Mouse (Mus musculus): ENCODE results near the gene 2700097O09Rik. TPM values are rescaled to one million over a fixed set of nuclear protein-coding genes. Genes with fewer than 3 reads are reported as not detected.

The 2700097O09Rik gene
- polyA plus RNA-seq, 1 experiment: 17.1 TPM

- H3K27ac ChIP-seq (ENCODE audit: insufficient read depth, low read length): no peak overlapping the region
- H3K4me1 ChIP-seq (ENCODE audit: control insufficient read depth, insufficient read depth, low read length): no peaks in the 10 kb centered on the region
- TF ChIP-seq CTCF (IDR thresholded peaks at IDR 0.05; ENCODE audit: extremely low read depth, insufficient read depth, low read length): no peak
- no peak for TF ChIP-seq POLR2A (IDR thresholded peaks at IDR 0.05; ENCODE audit: extremely low read depth, insufficient read depth, low read length)
- H3K4me3 ChIP-seq (ENCODE audit: insufficient read depth, low read length): no peak overlapping the region
Measured at GRCm38 (mm10) chr12:55061006-55061405, 18.9 kb downstream of the 2700097O09Rik start.

DNA sequence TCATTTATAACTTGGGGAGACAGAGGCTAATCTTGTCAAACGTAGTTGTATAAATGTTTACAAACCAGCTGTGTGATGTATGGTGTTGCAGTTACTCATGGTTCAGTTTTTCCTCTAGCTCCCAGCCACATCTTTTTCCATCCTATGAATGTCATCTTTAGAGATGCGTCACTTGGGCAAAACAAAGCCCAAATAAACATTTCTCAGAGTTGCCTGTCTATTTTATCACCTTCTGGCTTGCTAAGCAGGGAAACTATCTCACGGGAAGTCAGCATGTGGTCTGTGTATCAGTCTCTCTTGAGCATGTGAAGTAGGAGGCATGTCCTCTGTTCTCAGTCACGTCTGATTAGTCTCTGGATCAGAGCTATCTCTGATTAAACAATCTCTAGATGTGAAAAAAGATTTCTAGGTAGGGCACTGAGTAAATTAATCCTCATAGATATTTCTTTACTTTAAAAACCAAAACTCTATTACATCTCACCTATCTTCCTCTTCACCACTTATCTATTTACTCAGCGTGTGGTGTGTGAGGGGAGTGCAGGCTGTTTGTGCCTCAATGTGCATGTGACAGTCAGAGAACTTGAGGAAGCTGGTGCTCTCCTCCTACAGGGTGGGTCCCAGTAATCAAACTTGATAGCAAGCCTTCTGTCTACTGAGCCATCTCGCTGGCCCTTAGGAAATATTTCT lies 19.6 kb downstream of the 2700097O09Rik start:
- Histone ChIP-seq H3K4me3 (ENCODE audit: insufficient read depth, low read length) (no peak overlapping the region), H3K4me1 (ENCODE audit: control insufficient read depth, insufficient read depth, low read length) (no peaks in the 10 kb centered on the region), H3K27ac (ENCODE audit: insufficient read depth, low read length) (no peak overlapping the region)
- TF ChIP-seq CTCF (IDR thresholded peaks at IDR 0.05; ENCODE audit: extremely low read depth, insufficient read depth, low read length) (no peak), POLR2A (IDR thresholded peaks at IDR 0.05; ENCODE audit: extremely low read depth, insufficient read depth, low read length) (no peak)

DNA sequence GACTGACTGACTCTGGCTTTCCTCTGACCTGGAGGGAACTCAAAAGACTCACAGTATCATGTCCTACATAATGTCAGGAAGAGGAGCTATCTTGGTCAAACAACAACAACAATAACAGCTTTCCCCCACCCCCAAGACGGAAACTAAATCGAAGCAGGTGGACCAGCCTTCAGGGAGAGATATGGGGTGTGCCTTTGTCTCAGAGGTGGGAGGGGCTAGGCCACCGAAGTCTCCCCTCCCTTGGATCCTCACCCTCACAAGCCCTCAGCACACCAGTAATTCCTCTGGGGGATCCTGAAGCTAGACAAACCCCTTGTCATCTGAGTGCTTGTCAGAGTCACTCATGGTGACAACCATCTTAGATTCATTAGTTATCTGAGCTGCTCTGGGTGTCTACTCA lies 20.1 kb downstream of the 2700097O09Rik start:
- no peak for TF ChIP-seq POLR2A (IDR thresholded peaks at IDR 0.05; ENCODE audit: extremely low read depth, insufficient read depth, low read length)
- TF ChIP-seq CTCF (IDR thresholded peaks at IDR 0.05; ENCODE audit: extremely low read depth, insufficient read depth, low read length): no peak
- H3K4me3 ChIP-seq (ENCODE audit: insufficient read depth, low read length): no peak overlapping the region
- no peaks in the 10 kb centered on the region for H3K4me1 ChIP-seq (ENCODE audit: control insufficient read depth, insufficient read depth, low read length)
- H3K27ac ChIP-seq (ENCODE audit: insufficient read depth, low read length): no peak overlapping the region

- Histone ChIP-seq H3K4me1 (ENCODE audit: control insufficient read depth, insufficient read depth, low read length) (no peaks in the 10 kb centered on the region), H3K4me3 (ENCODE audit: insufficient read depth, low read length) (no peak overlapping the region), H3K27ac (ENCODE audit: insufficient read depth, low read length) (no peak overlapping the region)
- no peak for TF ChIP-seq POLR2A (IDR thresholded peaks at IDR 0.05; ENCODE audit: extremely low read depth, insufficient read depth, low read length)
- no peak for TF ChIP-seq CTCF (IDR thresholded peaks at IDR 0.05; ENCODE audit: extremely low read depth, insufficient read depth, low read length)
Measured at GRCm38 (mm10) chr12:55058865-55059615, 20.9 kb downstream of the 2700097O09Rik start.

DNA sequence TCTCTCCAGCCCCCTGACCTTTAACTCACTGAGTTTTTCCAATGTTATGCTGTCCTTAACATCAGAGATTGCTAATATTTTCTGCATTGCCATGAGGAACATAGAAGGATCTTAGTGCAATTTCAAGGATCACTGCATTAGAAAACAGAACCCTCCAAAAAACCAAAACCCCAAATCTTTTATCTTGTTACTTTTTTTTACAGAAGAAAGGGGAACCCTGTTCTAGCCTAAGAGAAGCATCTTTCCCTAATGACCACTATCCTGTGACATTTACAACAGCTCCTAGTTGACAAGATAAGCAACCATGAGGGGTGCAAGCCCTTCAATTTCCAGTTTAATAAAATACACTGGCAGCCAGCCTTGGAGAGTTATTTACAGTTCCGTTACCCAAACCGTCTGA lies 23.2 kb downstream of the 2700097O09Rik start:
- Histone ChIP-seq H3K4me1 (ENCODE audit: control insufficient read depth, insufficient read depth, low read length) (no peaks in the 10 kb centered on the region), H3K4me3 (ENCODE audit: insufficient read depth, low read length) (no peak overlapping the region), H3K27ac (ENCODE audit: insufficient read depth, low read length) (no peak overlapping the region)
- TF ChIP-seq POLR2A (IDR thresholded peaks at IDR 0.05; ENCODE audit: extremely low read depth, insufficient read depth, low read length): no peak
- TF ChIP-seq CTCF (IDR thresholded peaks at IDR 0.05; ENCODE audit: extremely low read depth, insufficient read depth, low read length): no peak

DNA sequence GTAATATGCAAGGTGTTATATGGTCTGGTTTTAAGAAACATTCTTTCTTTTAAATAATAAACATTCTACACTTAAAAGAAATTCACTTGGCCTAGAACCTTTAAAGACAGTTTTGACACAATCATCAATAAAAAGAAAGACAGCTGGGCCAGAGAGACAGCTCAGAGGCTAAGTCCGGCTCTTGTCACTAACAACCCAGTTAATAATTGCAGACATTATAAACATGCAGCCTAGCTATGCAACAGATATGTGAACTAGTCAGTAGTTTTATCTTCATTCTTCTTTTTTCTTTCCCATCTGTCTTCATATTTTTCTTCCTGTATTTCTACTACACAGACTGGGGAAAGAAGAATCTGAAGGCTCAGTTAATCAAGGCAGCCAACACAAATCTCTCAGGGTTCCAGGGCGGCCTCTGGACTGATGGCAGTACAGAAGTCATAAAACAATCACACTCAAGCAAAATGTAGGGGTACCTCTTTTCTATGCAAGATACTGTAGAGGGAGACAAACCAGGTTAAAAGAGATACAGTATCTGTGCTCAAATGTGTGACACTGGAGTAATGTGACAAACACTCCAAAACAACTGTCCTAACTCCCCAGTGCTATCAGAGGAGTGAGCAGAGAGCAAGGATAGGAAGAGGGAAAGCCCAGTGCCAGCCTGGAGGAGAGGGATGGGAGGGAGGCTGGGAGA lies 25.2 kb downstream of the 2700097O09Rik start:
- no peak for TF ChIP-seq POLR2A (IDR thresholded peaks at IDR 0.05; ENCODE audit: extremely low read depth, insufficient read depth, low read length)
- no peak for TF ChIP-seq CTCF (IDR thresholded peaks at IDR 0.05; ENCODE audit: extremely low read depth, insufficient read depth, low read length)
- H3K4me1 ChIP-seq (ENCODE audit: control insufficient read depth, insufficient read depth, low read length): no peaks in the 10 kb centered on the region
- no peak overlapping the region for H3K27ac ChIP-seq (ENCODE audit: insufficient read depth, low read length)
- H3K4me3 ChIP-seq (ENCODE audit: insufficient read depth, low read length): no peak overlapping the region

GRCm38 (mm10) chr12:55053267-55053666 lies 26.6 kb downstream of the 2700097O09Rik start:
- H3K4me1 ChIP-seq (ENCODE audit: control insufficient read depth, insufficient read depth, low read length): no peaks in the 10 kb centered on the region
- no peak overlapping the region for H3K27ac ChIP-seq (ENCODE audit: insufficient read depth, low read length)
- H3K4me3 ChIP-seq (ENCODE audit: insufficient read depth, low read length): no peak overlapping the region
- TF ChIP-seq CTCF (IDR thresholded peaks at IDR 0.05; ENCODE audit: extremely low read depth, insufficient read depth, low read length) (no peak), POLR2A (IDR thresholded peaks at IDR 0.05; ENCODE audit: extremely low read depth, insufficient read depth, low read length) (no peak)

- Histone ChIP-seq H3K4me1 (ENCODE audit: control insufficient read depth, insufficient read depth, low read length) (no peaks in the 10 kb centered on the region), H3K4me3 (ENCODE audit: insufficient read depth, low read length) (no peak overlapping the region), H3K27ac (ENCODE audit: insufficient read depth, low read length) (no peak overlapping the region)
- TF ChIP-seq POLR2A (IDR thresholded peaks at IDR 0.05; ENCODE audit: extremely low read depth, insufficient read depth, low read length) (no peak), CTCF (IDR thresholded peaks at IDR 0.05; ENCODE audit: extremely low read depth, insufficient read depth, low read length) (no peak)
Measured at GRCm38 (mm10) chr12:55051210-55052173, 28.4 kb downstream of the 2700097O09Rik start.

All from cortical plate, adult 2 months (tissue).